Mouse (Mus musculus): ENCODE data around the gene Baiap2l2. TPM values are rescaled to one million over a fixed set of nuclear protein-coding genes. Genes with fewer than 3 reads are reported as not detected.

The Baiap2l2 gene
- polyA plus RNA-seq, 1 experiment from 2014 or later = 1.4 TPM

- H3K27ac ChIP-seq = 0 out of 2 replicates have a peak overlapping the region, but pooled peaks have one; percentile 26
- H3K36me3 ChIP-seq (replicated peaks) = no peaks in the 10 kb centered on the region
- H3K4me1 ChIP-seq = peaks cover 28% of the 10 kb centered on the region
- 78% methylated on average over 6 of the region's 6 CpGs for WGBS
- ATAC-seq (ENCODE audit: low FRiP score) = no peak
- H3K4me3 ChIP-seq (replicated peaks) = no peak overlapping the region
- no peaks in the 10 kb centered on the region for H3K9me3 ChIP-seq
- H3K9ac ChIP-seq = no peak overlapping the region
- H3K27me3 ChIP-seq = no peaks in the 10 kb centered on the region
- H3K4me2 ChIP-seq = no peak overlapping the region
These were observed 37.9 kb upstream of the Baiap2l2 start for GRCm38 (mm10) chr15:79322991-79323790.

GRCm38 (mm10) chr15:79322281-79322990 is 37.1 kb upstream of the Baiap2l2 start:
- 86% methylated on average over 11 of the region's 11 CpGs for WGBS
- no peak overlapping the region for H3K4me3 ChIP-seq (replicated peaks)

GRCm38 (mm10) chr15:79321733-79322190 is 36.4 kb upstream of the Baiap2l2 start:
- no peak overlapping the region for H3K27ac ChIP-seq
- H3K4me3 ChIP-seq (replicated peaks) = no peak overlapping the region
- no peak for ATAC-seq (ENCODE audit: low FRiP score)
- no peaks in the 10 kb centered on the region; the same call in 1 of the 2 replicates for H3K36me3 ChIP-seq (replicated peaks)
- no peak overlapping the region for H3K4me2 ChIP-seq
- H3K9me3 ChIP-seq = no peaks in the 10 kb centered on the region
- H3K9ac ChIP-seq = no peak overlapping the region
- H3K27me3 ChIP-seq = no peaks in the 10 kb centered on the region
- peaks cover 19% of the 10 kb centered on the region for H3K4me1 ChIP-seq
- WGBS = 93% methylated on average over 5 of the region's 5 CpGs

More at GRCm38 (mm10) chr15:79322281-79322990, 37.1 kb upstream of the Baiap2l2 start:
- Histone ChIP-seq H3K27ac (no peak overlapping the region), H3K9ac (no peak overlapping the region), H3K27me3 (no peaks in the 10 kb centered on the region), H3K36me3 (replicated peaks) (no peaks in the 10 kb centered on the region; the same call in 1 of the 2 replicates), H3K4me1 (peaks cover 25% of the 10 kb centered on the region), H3K9me3 (no peaks in the 10 kb centered on the region), H3K4me2 (no peak overlapping the region)
- no peak for ATAC-seq (ENCODE audit: low FRiP score)

- H3K4me3 ChIP-seq (replicated peaks) = no peak overlapping the region
- H3K9me3 ChIP-seq = no peaks in the 10 kb centered on the region
- no peak for ATAC-seq (ENCODE audit: low FRiP score)
- H3K36me3 ChIP-seq (replicated peaks) = peaks cover 8% of the 10 kb centered on the region
- no peak overlapping the region for H3K4me2 ChIP-seq
- H3K27me3 ChIP-seq = no peaks in the 10 kb centered on the region
- no peak overlapping the region for H3K27ac ChIP-seq
- whole genome bisulfite sequencing = 83% methylated on average over 8 of the region's 8 CpGs
- no peaks in the 10 kb centered on the region for H3K4me1 ChIP-seq
- H3K9ac ChIP-seq = no peak overlapping the region
These were observed 28.6 kb upstream of the Baiap2l2 start for GRCm38 (mm10) chr15:79313848-79314369.

GRCm38 (mm10) chr15:79307861-79308260 is 22.5 kb upstream of the Baiap2l2 start:
- no peak overlapping the region for H3K4me3 ChIP-seq (replicated peaks)
- no peak overlapping the region for H3K4me2 ChIP-seq
- H3K9ac ChIP-seq = no peak overlapping the region
- no peaks in the 10 kb centered on the region for H3K9me3 ChIP-seq
- H3K27me3 ChIP-seq = no peaks in the 10 kb centered on the region
- no peak for ATAC-seq (ENCODE audit: low FRiP score)
- H3K4me1 ChIP-seq = no peaks in the 10 kb centered on the region
- peaks cover 28% of the 10 kb centered on the region for H3K36me3 ChIP-seq (replicated peaks)
- 91% methylated on average over 4 of the region's 4 CpGs for WGBS
- no peak overlapping the region for H3K27ac ChIP-seq

GRCm38 (mm10) chr15:79306043-79306637 is 20.8 kb upstream of the Baiap2l2 start:
- WGBS = 81% methylated on average over 23 of the region's 23 CpGs
- no peaks in the 10 kb centered on the region for H3K9me3 ChIP-seq
- no peak overlapping the region for H3K9ac ChIP-seq
- H3K36me3 ChIP-seq (replicated peaks) = peaks cover 28% of the 10 kb centered on the region
- ATAC-seq (ENCODE audit: low FRiP score) = no peak
- no peak overlapping the region for H3K4me2 ChIP-seq
- H3K4me3 ChIP-seq (replicated peaks) = no peak overlapping the region
- no peaks in the 10 kb centered on the region for H3K4me1 ChIP-seq
- no peak overlapping the region for H3K27ac ChIP-seq
- no peaks in the 10 kb centered on the region for H3K27me3 ChIP-seq

- Histone ChIP-seq H3K36me3 (replicated peaks) (peaks cover 20% of the 10 kb centered on the region), H3K27me3 (no peaks in the 10 kb centered on the region), H3K4me2 (no peak overlapping the region), H3K4me1 (no peaks in the 10 kb centered on the region), H3K9ac (no peak overlapping the region), H3K4me3 (replicated peaks) (no peak overlapping the region), H3K9me3 (no peaks in the 10 kb centered on the region), H3K27ac (no peak overlapping the region)
- WGBS = 69% methylated on average over 4 of the region's 5 CpGs
- ATAC-seq (ENCODE audit: low FRiP score) = no peak
These were observed 19.5 kb upstream of the Baiap2l2 start for GRCm38 (mm10) chr15:79304832-79305231.

- Histone ChIP-seq H3K9me3 (no peaks in the 10 kb centered on the region), H3K27ac (no peak overlapping the region), H3K4me3 (replicated peaks) (no peak overlapping the region), H3K9ac (no peak overlapping the region), H3K4me1 (no peaks in the 10 kb centered on the region), H3K4me2 (no peak overlapping the region), H3K36me3 (replicated peaks) (peaks cover 20% of the 10 kb centered on the region), H3K27me3 (no peaks in the 10 kb centered on the region)
- ATAC-seq (ENCODE audit: low FRiP score) = no peak
- 85% methylated on average over 8 of the region's 8 CpGs for WGBS
These were observed 18.4 kb upstream of the Baiap2l2 start for GRCm38 (mm10) chr15:79303725-79304124.

- ATAC-seq (ENCODE audit: low FRiP score) = no peak
- Histone ChIP-seq H3K27ac (no peak overlapping the region), H3K36me3 (replicated peaks) (no peaks in the 10 kb centered on the region; the same call in 1 of the 2 replicates), H3K9me3 (no peaks in the 10 kb centered on the region), H3K4me1 (no peaks in the 10 kb centered on the region), H3K4me2 (no peak overlapping the region), H3K9ac (no peak overlapping the region), H3K4me3 (replicated peaks) (no peak overlapping the region), H3K27me3 (no peaks in the 10 kb centered on the region)
- 89% methylated on average over 2 of the region's 2 CpGs for WGBS
These were observed 14.3 kb upstream of the Baiap2l2 start for GRCm38 (mm10) chr15:79299563-79300155.

GRCm38 (mm10) chr15:79298553-79298952 is 13.2 kb upstream of the Baiap2l2 start:
- no peak overlapping the region for H3K9ac ChIP-seq
- no peaks in the 10 kb centered on the region; the same call in 1 of the 2 replicates for H3K36me3 ChIP-seq (replicated peaks)
- no peaks in the 10 kb centered on the region for H3K27me3 ChIP-seq
- H3K27ac ChIP-seq = no peak overlapping the region
- WGBS = 91% methylated on average over 6 of the region's 6 CpGs
- H3K4me3 ChIP-seq (replicated peaks) = no peak overlapping the region
- ATAC-seq (ENCODE audit: low FRiP score) = no peak
- H3K4me1 ChIP-seq = no peaks in the 10 kb centered on the region
- no peak overlapping the region for H3K4me2 ChIP-seq
- no peaks in the 10 kb centered on the region for H3K9me3 ChIP-seq

- Histone ChIP-seq H3K27ac (no peak overlapping the region), H3K36me3 (replicated peaks) (no peaks in the 10 kb centered on the region), H3K27me3 (no peaks in the 10 kb centered on the region), H3K9ac (no peak overlapping the region), H3K4me3 (replicated peaks) (no peak overlapping the region), H3K9me3 (no peaks in the 10 kb centered on the region), H3K4me2 (no peak overlapping the region), H3K4me1 (no peaks in the 10 kb centered on the region)
- 87% methylated on average over 9 of the region's 9 CpGs for WGBS
- ATAC-seq (ENCODE audit: low FRiP score) = no peak
These were observed 7.4 kb upstream of the Baiap2l2 start for GRCm38 (mm10) chr15:79292779-79293178.

GRCm38 (mm10) chr15:79290340-79290739 is 5.0 kb upstream of the Baiap2l2 start:
- WGBS = 69% methylated on average over 3 of the region's 3 CpGs
- H3K4me3 ChIP-seq (replicated peaks) = no peak overlapping the region
- ATAC-seq (ENCODE audit: low FRiP score) = no peak

More at GRCm38 (mm10) chr15:79290340-79290739, 5.0 kb upstream of the Baiap2l2 start:
- no peaks in the 10 kb centered on the region for H3K36me3 ChIP-seq (replicated peaks)
- no peaks in the 10 kb centered on the region for H3K9me3 ChIP-seq
- no peaks in the 10 kb centered on the region for H3K27me3 ChIP-seq
- H3K9ac ChIP-seq = no peak overlapping the region
- no peak overlapping the region for H3K27ac ChIP-seq
- H3K4me1 ChIP-seq = no peaks in the 10 kb centered on the region
- no peak overlapping the region for H3K4me2 ChIP-seq
